Mouse (Mus musculus): Measurements from ENCODE around the gene Pepd.

- TF ChIP-seq POLR2A (IDR thresholded peaks at IDR 0.05; ENCODE audit: insufficient read length, low read depth) (no peak), MYOG (IDR thresholded peaks at IDR 0.05; ENCODE audit: control insufficient read depth in 1 of 3, insufficient read depth in 1 of 3, insufficient read length in 2 of 3, low read depth in 2 of 3) (no peak), MAX (IDR thresholded peaks at IDR 0.05; ENCODE audit: low read depth) (no peak), TCF12 (IDR thresholded peaks at IDR 0.05; ENCODE audit: insufficient read depth, poor library complexity, severe bottlenecking) (no peak)
Measured at GRCm38 (mm10) chr7:34981803-34982202, 69.6 kb downstream of the Pepd start.

All from myocyte (in vitro differentiated cells).